Mouse (Mus musculus) frontal cortex, postnatal 25 days (tissue): Measurements from ENCODE around the gene Bcl2l13.
"Not testable (repeated sequence)": the region's sequence is repeated elsewhere in the genome, so short reads cannot be mapped to it uniquely, and the experiment has no call there.

Experiments
- DNase-seq, 2 experiments: peaks; one replicate each; pipeline ENCODE4 v3.0.0; 2022; ENCODE audit warnings: low spot score in 2 of 2

The Bcl2l13 gene

GRCm38 (mm10) chr6:120901776-120902645 is 66.0 kb downstream of the Bcl2l13 start:
- no peak for DNase-seq

GRCm38 (mm10) chr6:120903450-120903912 is 67.5 kb downstream of the Bcl2l13 start:
- no peak for DNase-seq

GRCm38 (mm10) chr6:120903961-120904360 is 67.9 kb downstream of the Bcl2l13 start:
- DNase-seq: no peak

GRCm38 (mm10) chr6:120905111-120905510 is 69.1 kb downstream of the Bcl2l13 start:
- no peak for DNase-seq

GRCm38 (mm10) chr6:120906521-120906920 is 70.5 kb downstream of the Bcl2l13 start:
- no peak for DNase-seq

- DNase-seq: not testable (repeated sequence)
These were observed 72.0 kb downstream of the Bcl2l13 start for GRCm38 (mm10) chr6:120907876-120908597.

GRCm38 (mm10) chr6:120909501-120909900 is 73.5 kb downstream of the Bcl2l13 start:
- no peak for DNase-seq

GRCm38 (mm10) chr6:120911213-120912007 is 75.4 kb downstream of the Bcl2l13 start:
- DNase-seq: no peak

GRCm38 (mm10) chr6:120912931-120913330 is 76.9 kb downstream of the Bcl2l13 start:
- no peak for DNase-seq

- no peak for DNase-seq
These were observed 77.8 kb downstream of the Bcl2l13 start for GRCm38 (mm10) chr6:120913783-120914182.

GRCm38 (mm10) chr6:120914533-120914910 is 78.5 kb downstream of the Bcl2l13 start:
- no peak for DNase-seq

- DNase-seq: no peak
These were observed 79.1 kb downstream of the Bcl2l13 start for GRCm38 (mm10) chr6:120914911-120915648.

- DNase-seq: no peak
These were observed 79.6 kb downstream of the Bcl2l13 start for GRCm38 (mm10) chr6:120915649-120915975.

GRCm38 (mm10) chr6:120916074-120916971 is 80.3 kb downstream of the Bcl2l13 start, which contains the start of gene Bid:
TSS of gene Bid (minus strand) at chr6:120916853.
- peak; percentile 54 to 74 for DNase-seq

- not testable (repeated sequence) for DNase-seq
These were observed 81.2 kb downstream of the Bcl2l13 start for GRCm38 (mm10) chr6:120916972-120917881.

GRCm38 (mm10) chr6:120917975-120918374 is 82.0 kb downstream of the Bcl2l13 start:
- no peak for DNase-seq

- not testable (repeated sequence) for DNase-seq
These were observed 88.8 kb downstream of the Bcl2l13 start for GRCm38 (mm10) chr6:120924791-120925321.

- DNase-seq: no peak
These were observed 90.9 kb downstream of the Bcl2l13 start for GRCm38 (mm10) chr6:120926880-120927279.

- no peak for DNase-seq
These were observed 91.8 kb downstream of the Bcl2l13 start for GRCm38 (mm10) chr6:120927765-120928164.
